Mouse (Mus musculus) liver, embryonic 14 days (tissue): ENCODE results near the gene Sfxn5. TPM values are rescaled to one million over a fixed set of nuclear protein-coding genes. Genes with fewer than 3 reads are reported as not detected.

Source experiments
- polyA plus RNA-seq: library from polyadenylated mRNA; depleted of rRNA; stranded (reverse); fragments of >200 nt; gene quantifications from 2 replicates; pipeline ENCODE4 v1.2.3, GENCODE M21; 2012; rRNA removed

The Sfxn5 gene
- 0.75 and 0.89 TPM in 2 replicates for polyA plus RNA-seq

GRCm38 (mm10) chr6:85333000-85333669 lies at the start of gene Sfxn5:
Gene Sfxn5, minus strand, starts transcription at chr6:85333422.

GRCm38 (mm10) chr6:85373951-85374733 lies 40.9 kb upstream of the Sfxn5 start, which contains the start of gene Rab11fip5:
Gene Rab11fip5, minus strand, starts transcription at chr6:85374634.

GRCm38 (mm10) chr6:85187340-85188211 lies 145.6 kb downstream of the Sfxn5 start, which contains the start of gene Emx1:
Gene Emx1, plus strand, starts transcription at chr6:85187438.

Other genes starting within 250 kb of the Sfxn5 start
- 7.2 and 8.6 TPM in 2 replicates for gene Spr, start 195.7 kb downstream of the Sfxn5 start, polyA plus RNA-seq
- not detected in 2 replicates for gene Emx1, start 146.0 kb downstream of the Sfxn5 start, polyA plus RNA-seq
- gene Rab11fip5, start 41.2 kb upstream of the Sfxn5 start, polyA plus RNA-seq, result 0.37 and 0.44 TPM in 2 replicates
- gene Noto, start 90.5 kb upstream of the Sfxn5 start, polyA plus RNA-seq, result not detected in 2 replicates
- gene Smyd5, start 98.6 kb upstream of the Sfxn5 start, polyA plus RNA-seq, result 17.0 and 17.9 TPM in 2 replicates
- 162 and 179 TPM in 2 replicates for gene Cct7, start 118.1 kb upstream of the Sfxn5 start, polyA plus RNA-seq
- 15.6 and 17.6 TPM in 2 replicates for gene Pradc1, start 118.5 kb upstream of the Sfxn5 start, polyA plus RNA-seq
- gene Fbxo41, start 169.6 kb upstream of the Sfxn5 start, polyA plus RNA-seq, result 0.01 TPM in 1 of 2 replicates, not detected in the other
- not detected in 2 replicates for gene Egr4, start 180.2 kb upstream of the Sfxn5 start, polyA plus RNA-seq